Mouse (Mus musculus) limb, embryonic 13.5 days (tissue): ENCODE data around the gene Nfkb2. TPM values are rescaled to one million over a fixed set of nuclear protein-coding genes. Genes with fewer than 3 reads are reported as not detected.
A peak's percentile ranks its signal among the peaks of the same experiment; 100 is the strongest.

Experiments used
- ATAC-seq: fragments of 200-750 bp; cut with Nextera tagmentation; 2 replicates; pipeline ENCODE4 v1.8.0; 2017; ENCODE audit warnings: low read depth, moderate number of reproducible peaks, moderate TSS enrichment; ENCODE audit not compliant: low FRiP score
- H3K27ac ChIP-seq: fragments of 300-500 bp; sonication (generic); 2 replicates; pipeline ENCODE4 v1.5.1; 2015; ENCODE audit warnings: inconsistent platforms, mild to moderate bottlenecking, moderate library complexity
- H3K27me3 ChIP-seq: fragments of 300-500 bp; sonication (generic); 2 replicates; pipeline ENCODE4 v1.6.1; 2015; ENCODE audit warnings: mild to moderate bottlenecking, inconsistent platforms
- H3K36me3 ChIP-seq: fragments of 300-500 bp; sonication (generic); 2 replicates; pipeline ENCODE4 v1.6.1; 2015; ENCODE audit warnings: inconsistent platforms, mild to moderate bottlenecking, moderate library complexity
- H3K4me1 ChIP-seq: fragments of 300-500 bp; sonication (generic); 2 replicates; pipeline ENCODE4 v1.6.1; 2015; ENCODE audit warnings: inconsistent platforms
- H3K4me2 ChIP-seq: fragments of 300-500 bp; sonication (generic); replicated peaks from 2 replicates; pipeline ENCODE4 v1.6.1; 2015; ENCODE audit warnings: inconsistent platforms, mild to moderate bottlenecking, moderate library complexity
- H3K4me3 ChIP-seq: fragments of 300-500 bp; sonication (generic); 2 replicates; pipeline ENCODE4 v1.5.1; 2015; ENCODE audit warnings: moderate library complexity, mild to moderate bottlenecking, inconsistent platforms
- H3K9ac ChIP-seq: fragments of 300-500 bp; sonication (generic); 2 replicates; pipeline ENCODE4 v1.6.1; 2015; ENCODE audit warnings: mild to moderate bottlenecking, inconsistent platforms
- H3K9me3 ChIP-seq: fragments of 300-500 bp; sonication (generic); 2 replicates; pipeline ENCODE4 v1.6.1; 2016; ENCODE audit warnings: inconsistent platforms
- WGBS: fragments of 180-500 bp; shearing (Covaris S2); methylation state at CpG from one replicate; pipeline ENCODE4 v1.1.7; 2015; 5-methylcytosine and 5-hydroxymethylcytosine counted together
- polyA plus RNA-seq: library from polyadenylated mRNA; unstranded; fragments of >200 nt; fragmentation: Nextera tagmentation; extraction: Ambion mirVana; gene quantifications from 2 replicates; pipeline ENCODE4 v1.2.1, GENCODE M21; 2015

Nfkb2 gene
- 9.4 and 11.1 TPM in 2 replicates for polyA plus RNA-seq

DNA sequence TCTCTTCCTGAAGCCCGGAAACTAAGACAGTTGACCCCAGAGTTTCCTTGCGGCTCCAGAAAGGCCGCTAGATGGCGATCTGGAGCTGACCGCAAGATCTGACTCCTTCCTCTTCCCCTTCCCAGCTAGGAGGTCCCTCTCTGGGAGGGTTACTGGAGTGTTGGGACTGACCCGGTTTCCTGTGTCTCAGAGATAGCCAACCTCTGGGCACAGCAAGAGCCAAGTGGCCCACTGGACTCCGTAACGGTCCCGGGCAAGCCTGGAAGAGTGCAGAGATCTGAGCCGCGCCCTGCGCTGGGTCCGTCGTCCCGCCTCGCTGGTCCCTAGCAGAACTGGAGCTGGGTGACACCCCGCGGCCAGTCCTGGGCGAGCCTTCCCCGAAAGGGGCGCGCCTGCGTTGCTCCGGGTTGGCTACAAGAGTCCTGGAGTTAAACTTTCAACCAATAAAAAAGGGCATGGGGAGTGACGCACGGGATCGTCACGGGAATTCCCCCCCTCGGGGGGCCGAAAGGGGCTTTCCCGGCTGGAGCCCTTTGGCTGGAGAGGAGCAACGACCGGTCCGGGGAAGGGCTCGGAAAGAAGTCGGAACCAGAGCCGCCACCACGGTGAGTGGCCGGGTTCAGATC, at the start of gene Nfkb2:
Gene Nfkb2 (plus strand): TSS at position 105 of the 626 bp plus-strand sequence.
- peak within 1 kb of the TSS; percentile 70 for H3K4me3 ChIP-seq
- under 1% methylated on average over 39 of the region's 39 CpGs for WGBS
- peak; percentile 88 for ATAC-seq

DNA sequence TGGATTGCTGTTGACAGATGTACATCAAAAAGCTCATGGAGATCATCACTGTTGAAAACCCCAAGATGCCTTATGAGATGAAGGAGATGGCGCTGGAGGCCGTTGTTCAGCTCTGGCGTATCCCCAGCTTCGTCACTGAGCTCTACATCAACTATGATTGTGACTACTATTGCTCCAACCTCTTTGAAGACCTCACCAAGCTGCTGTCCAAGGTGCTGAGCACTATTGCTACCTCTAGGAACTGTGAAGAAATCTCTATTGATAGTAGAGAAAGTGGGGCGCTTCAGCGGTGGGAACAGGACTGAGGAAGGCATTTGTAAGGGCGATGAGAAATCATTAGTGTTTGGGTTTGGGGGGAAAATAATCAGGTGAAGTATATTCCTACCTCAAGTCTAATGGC, 39.4 kb upstream of the Nfkb2 start:
- WGBS = 92% methylated on average over 7 of the region's 7 CpGs
- ATAC-seq = no peak
- Histone ChIP-seq H3K27ac (no peak overlapping the region), H3K4me1 (no peaks in the 10 kb centered on the region), H3K9me3 (no peaks in the 10 kb centered on the region), H3K27me3 (no peaks in the 10 kb centered on the region), H3K4me3 (no peak overlapping the region), H3K36me3 (peaks cover 100% of the 10 kb centered on the region), H3K4me2 (no peak overlapping the region), H3K9ac (no peak overlapping the region)

More for the DNA sequence above, at the start of gene Nfkb2:
- H3K4me1 ChIP-seq = peaks cover 25% of the 10 kb centered on the region
- peak within 1 kb of the TSS; percentile 75 for H3K9ac ChIP-seq
- H3K27ac ChIP-seq = peak within 1 kb of the TSS; percentile 55; the same call in 1 of the 2 replicates
- no peaks in the 10 kb centered on the region for H3K9me3 ChIP-seq
- H3K4me2 ChIP-seq = peak within 1 kb of the TSS; percentile 99
- 0 out of 2 replicates have a peak, but pooled peaks cover 4% of the 10 kb centered on the region for H3K36me3 ChIP-seq
- H3K27me3 ChIP-seq = peaks cover 28% of the 10 kb centered on the region

DNA sequence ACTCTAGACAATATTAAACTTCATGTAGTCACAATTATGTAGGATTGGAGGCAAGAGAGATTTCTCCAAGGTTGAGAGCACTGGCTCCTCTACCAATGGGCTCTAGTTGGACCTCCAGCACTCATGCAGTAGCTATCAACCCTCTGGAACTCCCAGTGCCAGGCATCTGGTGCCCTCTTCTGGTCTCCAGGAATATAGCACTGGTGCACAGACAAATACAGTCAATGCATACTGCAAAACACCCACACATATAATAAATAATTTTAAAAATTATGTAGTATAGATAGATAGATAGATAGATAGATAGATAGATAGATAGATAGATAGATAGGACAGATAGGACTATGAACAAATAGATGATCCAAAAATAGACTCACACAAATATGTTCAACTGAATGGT, 28.8 kb upstream of the Nfkb2 start:
- no peak overlapping the region for H3K9ac ChIP-seq
- no peak for ATAC-seq
- H3K27me3 ChIP-seq = no peaks in the 10 kb centered on the region
- H3K4me3 ChIP-seq = no peak overlapping the region
- no peaks in the 10 kb centered on the region for H3K9me3 ChIP-seq
- no peak overlapping the region for H3K4me2 ChIP-seq
- no peaks in the 10 kb centered on the region for H3K4me1 ChIP-seq
- peaks cover 74% of the 10 kb centered on the region for H3K36me3 ChIP-seq
- no peak overlapping the region for H3K27ac ChIP-seq

DNA sequence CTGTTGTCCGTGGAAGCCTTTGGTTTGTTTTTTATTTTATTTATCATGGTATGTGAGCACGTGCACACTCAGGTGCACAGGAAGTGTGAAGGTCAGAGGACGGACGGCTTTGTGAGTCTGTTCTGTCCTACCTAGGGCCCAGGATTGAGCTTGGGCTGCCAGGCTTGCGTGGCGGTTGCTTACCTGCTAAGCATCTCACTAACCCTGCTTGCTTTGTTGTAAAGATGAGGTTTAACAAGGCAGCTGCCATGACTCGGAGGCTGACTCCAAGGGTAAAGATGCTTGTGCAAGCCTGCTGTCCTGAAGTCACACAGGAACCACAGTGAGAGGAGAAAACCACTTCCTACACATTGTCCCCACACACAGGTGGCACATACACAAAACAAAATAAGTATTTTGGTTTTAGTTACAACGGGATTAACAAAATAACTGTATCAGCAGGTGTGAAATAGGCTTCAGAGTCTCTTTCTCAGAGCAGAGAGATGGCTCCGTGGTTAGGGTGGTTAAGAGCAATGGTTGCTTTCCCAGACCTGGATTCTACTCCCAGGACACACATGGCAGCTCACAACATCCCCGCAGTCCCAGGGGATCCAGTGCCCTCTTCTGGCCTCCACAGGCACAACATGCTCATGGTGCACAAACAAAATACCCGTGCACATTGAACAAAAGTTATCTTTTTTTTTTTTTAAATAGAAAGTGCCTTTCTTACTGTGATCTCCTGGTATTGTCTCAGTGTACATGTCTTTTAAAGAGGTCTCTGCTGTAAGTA, 21.9 kb upstream of the Nfkb2 start:
- no peak for ATAC-seq
- Histone ChIP-seq H3K27me3 (no peaks in the 10 kb centered on the region), H3K4me1 (no peaks in the 10 kb centered on the region), H3K36me3 (peaks cover 87% of the 10 kb centered on the region), H3K9ac (no peak overlapping the region), H3K9me3 (no peaks in the 10 kb centered on the region), H3K4me2 (no peak overlapping the region), H3K27ac (no peak overlapping the region), H3K4me3 (no peak overlapping the region)
- 92% methylated on average over 11 of the region's 11 CpGs for WGBS

DNA sequence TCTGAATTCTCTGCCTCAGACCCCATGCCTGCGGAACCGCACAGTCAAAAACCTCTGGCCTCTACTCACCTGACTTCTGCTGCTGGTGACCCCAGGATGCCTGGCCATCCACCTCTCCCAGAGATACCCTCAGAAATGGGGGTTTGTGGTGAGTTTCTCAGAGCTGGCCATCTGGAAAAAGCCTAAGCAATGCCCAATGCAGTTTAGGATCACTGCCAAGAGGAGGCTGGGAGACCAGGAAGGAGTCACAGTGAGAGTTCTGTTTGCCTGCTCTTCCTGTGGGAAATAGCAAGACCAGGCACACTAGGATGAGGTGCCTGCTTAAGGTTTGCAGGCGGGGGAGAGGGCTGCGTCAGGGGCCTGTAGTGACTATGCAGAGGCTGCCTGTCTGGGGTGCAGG, 19.4 kb upstream of the Nfkb2 start:
- Histone ChIP-seq H3K9me3 (no peaks in the 10 kb centered on the region), H3K4me2 (no peak overlapping the region), H3K4me3 (no peak overlapping the region), H3K27me3 (no peaks in the 10 kb centered on the region), H3K4me1 (no peaks in the 10 kb centered on the region), H3K27ac (no peak overlapping the region), H3K9ac (no peak overlapping the region), H3K36me3 (peaks cover 81% of the 10 kb centered on the region)
- WGBS = 94% methylated on average over 4 of the region's 4 CpGs
- ATAC-seq = no peak

DNA sequence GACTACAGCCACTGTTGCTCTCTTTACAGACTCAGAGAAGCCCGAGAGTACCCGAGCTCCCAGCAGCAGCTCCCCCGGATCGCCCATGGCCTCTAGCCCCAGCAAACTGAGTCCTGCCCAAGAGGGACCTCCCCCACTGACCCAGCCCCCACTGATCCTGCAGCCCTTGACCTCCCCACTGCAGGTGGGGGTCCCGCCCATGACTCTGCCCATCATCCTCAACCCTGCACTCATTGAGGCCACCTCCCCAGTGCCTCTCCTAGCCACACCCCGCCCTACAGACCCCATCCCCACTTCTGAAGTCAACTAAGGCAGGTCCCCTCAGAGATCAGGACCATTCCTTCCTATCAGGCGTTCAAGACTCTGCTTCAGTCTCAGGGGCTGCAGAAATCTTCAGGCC, 18.5 kb upstream of the Nfkb2 start:
- peaks cover 71% of the 10 kb centered on the region for H3K36me3 ChIP-seq

DNA sequence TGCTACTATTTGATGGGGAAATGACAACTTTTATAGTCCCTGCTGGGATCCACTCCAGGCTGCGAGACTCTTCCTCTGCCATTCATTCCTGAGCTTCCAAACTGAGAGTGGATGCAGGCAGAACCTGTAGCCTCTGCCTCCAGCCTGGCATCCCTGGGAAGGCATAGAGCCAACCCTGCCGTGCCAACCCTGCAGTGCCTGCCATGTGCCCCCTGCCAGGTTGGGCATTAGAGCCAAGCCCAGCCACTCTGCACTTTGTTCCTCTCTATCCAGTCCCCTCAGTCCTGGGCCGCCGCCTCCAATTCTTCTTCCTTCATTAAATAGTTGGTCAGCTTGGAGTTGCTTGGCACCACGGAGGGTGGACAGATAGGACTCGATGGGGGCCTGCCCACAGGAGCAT, 18.1 kb upstream of the Nfkb2 start:
- Histone ChIP-seq H3K4me3 (no peak overlapping the region), H3K27ac (no peak overlapping the region), H3K36me3 (peaks cover 67% of the 10 kb centered on the region), H3K4me1 (no peaks in the 10 kb centered on the region), H3K9ac (no peak overlapping the region), H3K9me3 (no peaks in the 10 kb centered on the region), H3K4me2 (no peak overlapping the region), H3K27me3 (no peaks in the 10 kb centered on the region)
- no peak for ATAC-seq
- 87% methylated on average over 6 of the region's 6 CpGs for WGBS

More for the DNA sequence above, 18.5 kb upstream of the Nfkb2 start:
- H3K4me3 ChIP-seq = no peak overlapping the region
- no peak for ATAC-seq
- no peak overlapping the region for H3K9ac ChIP-seq
- no peak overlapping the region for H3K4me2 ChIP-seq
- H3K27me3 ChIP-seq = no peaks in the 10 kb centered on the region
- WGBS = 83% methylated on average over 7 of the region's 7 CpGs
- H3K4me1 ChIP-seq = no peaks in the 10 kb centered on the region
- H3K27ac ChIP-seq = no peak overlapping the region
- no peaks in the 10 kb centered on the region for H3K9me3 ChIP-seq

DNA sequence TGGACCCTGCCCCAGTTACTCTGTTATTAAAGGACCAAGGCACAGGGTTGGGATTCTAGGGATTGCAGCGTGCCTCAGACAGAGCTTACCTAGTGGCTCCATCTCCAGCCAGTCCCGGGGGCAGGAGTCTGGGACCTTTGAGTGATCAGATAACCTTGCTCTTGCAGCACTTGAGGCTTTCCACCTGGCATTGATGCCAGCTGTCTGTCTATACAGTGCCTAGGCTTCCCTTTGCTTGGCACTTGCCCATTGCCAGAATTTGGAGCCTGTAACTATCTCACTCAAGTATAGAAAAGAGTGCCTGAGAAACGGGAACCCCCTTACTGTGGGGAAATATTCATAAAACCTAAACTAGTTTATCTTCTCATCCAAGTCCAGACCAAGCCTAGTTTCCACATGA, 17.2 kb upstream of the Nfkb2 start:
- peaks cover 58% of the 10 kb centered on the region for H3K36me3 ChIP-seq
- H3K27ac ChIP-seq = no peak overlapping the region
- no peaks in the 10 kb centered on the region for H3K4me1 ChIP-seq
- no peaks in the 10 kb centered on the region for H3K9me3 ChIP-seq
- no peak overlapping the region for H3K4me3 ChIP-seq
- no peak overlapping the region for H3K4me2 ChIP-seq
- ATAC-seq = no peak
- H3K9ac ChIP-seq = no peak overlapping the region
- 85% methylated on average over 3 of the region's 3 CpGs for WGBS
- H3K27me3 ChIP-seq = 0 out of 2 replicates have a peak, but pooled peaks cover 4% of the 10 kb centered on the region

DNA sequence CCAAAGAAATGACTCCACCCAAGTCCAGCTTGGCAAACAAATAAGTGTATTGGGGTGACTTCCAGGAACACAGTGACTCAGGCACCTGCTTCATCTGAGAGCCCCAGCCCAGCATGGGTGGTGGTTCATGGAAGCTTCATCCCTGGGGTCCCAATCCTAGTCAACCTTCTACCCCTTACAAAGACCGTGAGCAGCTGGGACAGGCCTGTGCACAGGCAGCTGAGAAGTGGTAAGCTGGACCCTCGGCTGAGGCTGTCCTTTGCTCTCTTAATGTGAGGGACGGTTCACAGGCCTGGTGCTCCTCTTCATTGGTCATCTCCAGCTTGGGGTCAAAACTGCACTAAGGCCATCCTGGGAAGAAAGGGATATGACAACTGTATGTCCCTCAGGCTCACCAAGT, 16.6 kb upstream of the Nfkb2 start:
- WGBS = 83% methylated on average over 3 of the region's 3 CpGs
- no peak overlapping the region for H3K27ac ChIP-seq
- H3K9ac ChIP-seq = no peak overlapping the region
- H3K4me1 ChIP-seq = no peaks in the 10 kb centered on the region
- no peak overlapping the region for H3K4me2 ChIP-seq
- peaks cover 7% of the 10 kb centered on the region; the same call in 1 of the 2 replicates for H3K27me3 ChIP-seq
- no peak for ATAC-seq
- no peaks in the 10 kb centered on the region for H3K9me3 ChIP-seq
- H3K36me3 ChIP-seq = peaks cover 52% of the 10 kb centered on the region
- H3K4me3 ChIP-seq = no peak overlapping the region

DNA sequence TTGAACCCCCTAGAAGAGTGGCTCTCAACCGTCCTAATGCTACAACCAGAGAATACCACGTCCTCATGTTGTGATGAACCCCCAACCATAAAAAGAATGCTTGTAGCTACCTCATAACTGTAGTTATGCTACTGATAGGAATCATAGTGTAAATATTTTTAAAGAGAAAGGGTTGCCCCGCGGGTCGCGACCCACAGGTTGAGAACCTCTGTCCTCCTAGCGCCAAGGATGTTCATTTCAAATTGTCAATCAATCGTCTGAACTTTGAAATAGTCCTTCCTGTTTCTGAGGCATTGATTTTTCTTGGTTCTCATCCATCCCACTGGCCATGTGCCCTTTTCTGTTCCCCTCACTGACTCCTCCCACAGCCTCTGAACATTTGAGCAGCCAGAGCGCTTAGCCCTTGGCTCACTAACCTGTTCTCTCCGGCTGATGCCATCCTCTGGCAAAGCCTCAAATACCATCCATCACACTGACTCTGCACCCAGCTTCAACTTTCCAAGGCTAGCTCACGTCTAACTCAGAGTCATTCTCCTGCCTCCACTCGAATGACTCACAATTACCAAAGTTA, 13.5 kb upstream of the Nfkb2 start:
- no peaks in the 10 kb centered on the region for H3K9me3 ChIP-seq
- H3K27ac ChIP-seq = no peak overlapping the region
- no peak overlapping the region for H3K9ac ChIP-seq
- peaks cover 22% of the 10 kb centered on the region for H3K36me3 ChIP-seq
- 68% methylated on average over 12 of the region's 12 CpGs for WGBS
- no peak overlapping the region for H3K4me3 ChIP-seq
- no peak overlapping the region for H3K4me2 ChIP-seq
- no peak for ATAC-seq
- peaks cover 8% of the 10 kb centered on the region; the same call in 1 of the 2 replicates for H3K27me3 ChIP-seq
- H3K4me1 ChIP-seq = no peaks in the 10 kb centered on the region

DNA sequence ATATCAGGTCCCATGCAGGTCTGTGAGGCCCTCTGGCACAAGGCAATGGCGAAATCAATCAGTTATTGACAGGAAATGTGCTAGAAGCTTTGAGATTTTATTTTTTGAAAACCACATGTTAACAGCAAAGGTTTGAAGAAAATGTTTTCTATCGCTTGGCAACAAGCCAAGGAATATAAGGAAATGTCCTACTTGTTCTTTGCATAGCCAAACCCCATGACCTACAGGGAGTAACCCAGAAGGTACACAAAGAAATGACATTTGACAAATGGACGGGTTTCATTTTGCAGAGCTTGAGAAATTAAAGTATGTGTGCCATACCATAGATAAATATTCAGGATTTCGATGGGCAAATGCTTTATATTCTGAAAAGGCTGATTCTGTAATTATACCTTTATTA, 7.2 kb upstream of the Nfkb2 start:
- H3K4me2 ChIP-seq = no peak overlapping the region
- no peaks in the 10 kb centered on the region for H3K4me1 ChIP-seq
- H3K36me3 ChIP-seq = no peaks in the 10 kb centered on the region
- no peak overlapping the region for H3K4me3 ChIP-seq
- H3K27me3 ChIP-seq = peaks cover 10% of the 10 kb centered on the region; the same call in 1 of the 2 replicates
- no peak for ATAC-seq
- no peak overlapping the region for H3K27ac ChIP-seq
- H3K9ac ChIP-seq = no peak overlapping the region
- no peaks in the 10 kb centered on the region for H3K9me3 ChIP-seq
- WGBS = 73% methylated on average over 4 of the region's 4 CpGs

DNA sequence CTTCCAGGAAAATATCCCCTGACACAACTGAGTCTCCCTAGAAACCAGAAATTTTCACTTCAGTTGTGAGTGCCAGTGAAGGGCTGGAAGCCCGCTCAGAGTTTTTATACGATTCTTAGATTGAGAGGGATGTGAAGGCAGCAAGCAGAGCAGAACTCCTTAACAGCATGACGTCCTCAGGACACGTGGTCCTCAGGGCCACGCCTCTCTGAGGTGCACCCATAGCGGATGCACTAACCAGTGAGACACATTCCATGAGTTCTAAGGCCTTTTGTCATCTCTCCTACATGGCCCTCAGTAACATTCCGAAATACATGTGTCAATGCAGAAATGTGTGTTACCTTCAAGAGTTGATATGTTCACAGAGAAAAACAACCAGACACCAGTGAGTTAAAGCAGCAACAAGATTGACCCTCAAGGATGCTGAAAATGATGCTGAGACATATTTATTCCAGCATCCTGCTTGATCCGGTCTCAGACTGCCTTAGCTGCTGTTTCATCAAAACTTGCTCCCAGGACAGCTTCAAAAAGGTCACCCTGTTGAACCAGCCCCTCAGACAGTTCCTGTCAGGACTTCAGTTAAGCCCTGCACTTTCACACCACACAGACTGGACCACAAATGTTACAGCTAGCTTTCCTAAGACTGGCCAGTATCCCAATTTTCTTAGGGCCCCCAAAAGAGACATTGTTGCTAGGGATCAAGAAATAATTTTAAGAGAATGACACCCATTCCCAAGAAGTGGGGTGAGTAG, 3.6 kb upstream of the Nfkb2 start:
- Histone ChIP-seq H3K27ac (no peak overlapping the region), H3K4me1 (peaks cover 13% of the 10 kb centered on the region), H3K9me3 (no peaks in the 10 kb centered on the region), H3K27me3 (0 out of 2 replicates have a peak, but pooled peaks cover 5% of the 10 kb centered on the region), H3K4me3 (no peak overlapping the region), H3K36me3 (no peaks in the 10 kb centered on the region), H3K9ac (no peak overlapping the region), H3K4me2 (no peak overlapping the region)
- ATAC-seq = no peak
- 39% methylated on average over 8 of the region's 8 CpGs for WGBS
